Mouse (Mus musculus): Measurements from ENCODE around the gene Ska2. TPM values are rescaled to one million over a fixed set of nuclear protein-coding genes. Genes with fewer than 3 reads are reported as not detected.

Ska2 gene
- total and polyA plus RNA-seq, 3 experiments: 23.7 to 57.6 (median 39.3) TPM

- Histone ChIP-seq H3K79me2 (replicated peaks; ENCODE audit: control insufficient read depth, extremely low read depth, insufficient read depth, poor library complexity, severe bottlenecking) (peaks cover 56% of the 10 kb centered on the region), H3K4me2 (ENCODE audit: insufficient read depth, low read depth, poor library complexity, severe bottlenecking) (no peak overlapping the region), H3K27me3 (replicated peaks) (no peaks in the 10 kb centered on the region), H3K27ac (ENCODE audit: insufficient read depth, low read depth) (no peak overlapping the region), H3K36me3 (replicated peaks in 1 of 2; ENCODE audit: control insufficient read depth in 1 of 2, insufficient read depth in 1 of 2, low read length in 1 of 2) (peaks cover 30 to 64% of the 10 kb centered on the region in 2 experiments), H3K9ac (ENCODE audit: insufficient read depth, low read depth) (no peak overlapping the region), H3K9me3 (replicated peaks; ENCODE audit: low read length) (no peaks in the 10 kb centered on the region), H3K4me1 (ENCODE audit: control insufficient read depth in 1 of 2, insufficient read depth in 2 of 2) (peaks cover 12 to 41% of the 10 kb centered on the region in 2 experiments), H3K4me3 (replicated peaks in 1 of 3; ENCODE audit: low read depth in 2 of 3, low read length in 2 of 3, poor library complexity in 1 of 3) (no peak overlapping the region)
- in situ Hi-C loops (cut with MboI; ENCODE audit: low pct_ligation_motif_present, low pct_unique_long_range_greater_than_20kb, low sequenced_read_pairs) (no loop called here), dilution Hi-C loops (cut with MboI; ENCODE audit: extremely low pct_ligation_motif_present, extremely low pct_unique_long_range_greater_than_20kb, low sequenced_read_pairs) (no loop called here)
- TF ChIP-seq USF2 (conservative IDR thresholded peaks at IDR 0.05; ENCODE audit: low read depth, low read length) (no peak), CHD2 (IDR thresholded peaks at IDR 0.05; ENCODE audit: low read length) (no peak), JUND (conservative IDR thresholded peaks at IDR 0.05; ENCODE audit: low read depth, low read length) (no peak), ELF1 (IDR thresholded peaks at IDR 0.05; ENCODE audit: low read depth, low read length) (no peak)
- DNase-seq (ENCODE audit: extremely low read depth): no peak
Measured at GRCm38 (mm10) chr11:87083712-87084111, 25.3 kb upstream of the Ska2 start.

GRCm38 (mm10) chr11:87085461-87085860 lies 23.6 kb upstream of the Ska2 start:
- Histone ChIP-seq H3K79me2 (replicated peaks; ENCODE audit: control insufficient read depth, extremely low read depth, insufficient read depth, poor library complexity, severe bottlenecking) (peaks cover 41% of the 10 kb centered on the region), H3K36me3 (replicated peaks in 1 of 2; ENCODE audit: control insufficient read depth in 1 of 2, insufficient read depth in 1 of 2, low read length in 1 of 2) (peaks cover 24 to 59% of the 10 kb centered on the region in 2 experiments), H3K9me3 (replicated peaks; ENCODE audit: low read length) (no peaks in the 10 kb centered on the region), H3K4me2 (ENCODE audit: insufficient read depth, low read depth, poor library complexity, severe bottlenecking) (peak overlapping the region; percentile 95), H3K9ac (ENCODE audit: insufficient read depth, low read depth) (peak overlapping the region; percentile 66; the same call in 1 of the 2 replicates), H3K27me3 (replicated peaks) (no peaks in the 10 kb centered on the region), H3K4me3 (replicated peaks in 1 of 3; ENCODE audit: low read depth in 2 of 3, low read length in 2 of 3, poor library complexity in 1 of 3) (peak overlapping the region; percentile 85 to 99 (median 91)), H3K4me1 (ENCODE audit: control insufficient read depth in 1 of 2, insufficient read depth in 2 of 2) (peaks cover 12 to 41% of the 10 kb centered on the region in 2 experiments), H3K27ac (ENCODE audit: insufficient read depth, low read depth) (no peak overlapping the region)
- DNase-seq (ENCODE audit: extremely low read depth): no peak
- dilution Hi-C loops (cut with MboI; ENCODE audit: extremely low pct_ligation_motif_present, extremely low pct_unique_long_range_greater_than_20kb, low sequenced_read_pairs): no loop called here
- TF ChIP-seq HCFC1 (IDR thresholded peaks at IDR 0.05; ENCODE audit: low read depth, low read length) (no peak), ZC3H11A (IDR thresholded peaks at IDR 0.05; ENCODE audit: low read depth, low read length) (no peak), USF2 (conservative IDR thresholded peaks at IDR 0.05; ENCODE audit: low read depth, low read length) (no peak), BHLHE40 (IDR thresholded peaks at IDR 0.05; ENCODE audit: low read depth, low read length) (no peak), ELF1 (IDR thresholded peaks at IDR 0.05; ENCODE audit: low read depth, low read length) (no peak), CTCF (conservative IDR thresholded peaks at IDR 0.05 in 1 of 2, IDR thresholded peaks at IDR 0.05 in 1 of 2; ENCODE audit: low read depth in 2 of 2, low read length in 2 of 2) (no peak), MYC (IDR thresholded peaks at IDR 0.05; ENCODE audit: low read depth, low read length) (no peak), MEF2A (IDR thresholded peaks at IDR 0.05; ENCODE audit: borderline replicate concordance, low read depth, low read length) (no peak), ZNF384 (IDR thresholded peaks at IDR 0.05; ENCODE audit: low read depth, low read length) (no peak), ETS1 (conservative IDR thresholded peaks at IDR 0.05; ENCODE audit: low read depth, low read length) (no peak), JUN (IDR thresholded peaks at IDR 0.05; ENCODE audit: insufficient read depth, low read depth, low read length) (no peak), NRF1 (IDR thresholded peaks at IDR 0.05; ENCODE audit: low read depth, low read length) (no peak), RCOR1 (conservative IDR thresholded peaks at IDR 0.05; ENCODE audit: low read depth, low read length) (no peak), POLR2AphosphoS2 (IDR thresholded peaks at IDR 0.05; ENCODE audit: low read depth, low read length) (no peak), POLR2A (IDR thresholded peaks at IDR 0.05; ENCODE audit: low read depth, low read length) (no peak), MAFK (IDR thresholded peaks at IDR 0.05; ENCODE audit: insufficient replicate concordance, low read length) (no peak), MAZ (IDR thresholded peaks at IDR 0.05; ENCODE audit: low read depth, low read length) (no peak), PAX5 (IDR thresholded peaks at IDR 0.05; ENCODE audit: low read length) (no peak), SIN3A (IDR thresholded peaks at IDR 0.05; ENCODE audit: low read length) (no peak)
- in situ Hi-C loops (cut with MboI; ENCODE audit: low pct_ligation_motif_present, low pct_unique_long_range_greater_than_20kb, low sequenced_read_pairs): no loop called here
